Mouse (Mus musculus) C2C12 (cell line): ENCODE results near the gene Rnf8.

Experiments used
- CEBPB ChIP-seq: IDR thresholded peaks from one replicate; pipeline ENCODE4 v1.6.1; 2011; ENCODE audit warnings: low read depth, mild to moderate bottlenecking, control low read depth, moderate library complexity
- CTCF ChIP-seq: IDR thresholded peaks from one replicate; pipeline ENCODE4 v1.5.1; 2011; ENCODE audit not compliant: control insufficient read depth, insufficient read depth, insufficient read length
- MAX ChIP-seq: IDR thresholded peaks from one replicate; pipeline ENCODE4 v1.6.1; 2011; ENCODE audit warnings: mild to moderate bottlenecking, control low read depth
- USF1 ChIP-seq: IDR thresholded peaks from one replicate; pipeline ENCODE4 v1.6.1; 2011; ENCODE audit warnings: low read depth, mild to moderate bottlenecking, control low read depth, moderate library complexity

DNA sequence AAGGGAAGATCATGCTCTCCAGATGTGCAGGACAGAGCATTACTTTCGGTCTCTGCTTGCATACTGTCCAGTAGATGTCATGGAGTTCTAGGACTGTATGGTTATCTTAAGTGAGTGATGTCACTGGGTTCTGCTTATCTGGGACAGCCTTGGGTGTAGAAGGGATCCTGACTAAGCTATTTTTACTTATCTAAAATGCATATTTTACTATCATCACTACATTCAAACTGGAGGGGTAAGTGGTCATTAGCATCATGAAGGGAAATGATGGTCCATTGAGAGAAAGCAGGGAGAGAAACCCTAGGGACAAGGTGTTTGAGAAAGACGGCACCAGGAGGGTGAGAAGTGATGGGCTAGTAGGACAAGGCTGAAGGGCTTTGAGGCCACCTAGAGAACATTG, 43.7 kb downstream of the Rnf8 start:
- TF ChIP-seq CTCF (no peak), MAX (no peak), CEBPB (no peak), USF1 (no peak)
